Mouse (Mus musculus) ES-Bruce4 (cell line): Measurements from ENCODE around the gene Colgalt2. TPM values are rescaled to one million over a fixed set of nuclear protein-coding genes. Genes with fewer than 3 reads are reported as not detected.

Source experiments
- H3K27ac ChIP-seq: 2 replicates; pipeline ENCODE4 v1.5.1; 2012; ENCODE audit warnings: low read length, inconsistent platforms; ENCODE audit not compliant: insufficient read depth
- H3K27me3 ChIP-seq: 2 replicates; pipeline ENCODE4 v1.6.1; 2012; ENCODE audit warnings: mild to moderate bottlenecking, low read length, inconsistent platforms; ENCODE audit not compliant: control insufficient read depth, poor library complexity, insufficient read depth, severe bottlenecking
- H3K36me3 ChIP-seq: 2 replicates; pipeline ENCODE4 v1.6.1; 2012; ENCODE audit warnings: inconsistent platforms, mild to moderate bottlenecking, low read length, moderate library complexity; ENCODE audit not compliant: control insufficient read depth, poor library complexity, insufficient read depth, severe bottlenecking
- H3K4me1 ChIP-seq: one replicate; pipeline ENCODE4 v1.8.1; 2011; ENCODE audit warnings: low read length; ENCODE audit not compliant: control insufficient read depth, insufficient read depth
- H3K4me3 ChIP-seq: 2 replicates; pipeline ENCODE4 v1.5.1; 2011; ENCODE audit warnings: low read depth, mild to moderate bottlenecking, low read length
- H3K9ac ChIP-seq: 2 replicates; pipeline ENCODE4 v1.6.1; 2012; ENCODE audit warnings: low read depth, mild to moderate bottlenecking, inconsistent platforms; ENCODE audit not compliant: poor library complexity, severe bottlenecking
- H3K9me3 ChIP-seq: replicated peaks from 2 replicates; pipeline ENCODE4 v1.6.1; 2012; ENCODE audit warnings: mild to moderate bottlenecking, low read length, inconsistent platforms; ENCODE audit not compliant: control insufficient read depth, poor library complexity, insufficient read depth, severe bottlenecking
- CTCF ChIP-seq: IDR thresholded peaks from one replicate; pipeline ENCODE4 v1.8.1; 2011; ENCODE audit warnings: low read depth, low read length
- EP300 ChIP-seq: IDR thresholded peaks from 2 replicates; pipeline ENCODE4 v1.6.1; 2011; ENCODE audit warnings: low read depth, low read length; ENCODE audit not compliant: insufficient read depth
- POLR2A ChIP-seq: IDR thresholded peaks from one replicate; pipeline ENCODE4 v1.8.1; 2011; ENCODE audit warnings: low read length; ENCODE audit not compliant: insufficient read depth
- polyA plus RNA-seq: library from polyadenylated mRNA; stranded (reverse); fragments of >200 nt; gene quantifications from 2 replicates; pipeline ENCODE4 v1.2.4, GENCODE M21; 2011; ENCODE audit warnings: low read depth; ENCODE audit not compliant: missing spikeins, insufficient read depth, insufficient read length

Gene Colgalt2
- polyA plus RNA-seq, 1 experiment: not detected

- no peak overlapping the region for H3K27ac ChIP-seq
- TF ChIP-seq CTCF (no peak), EP300 (no peak), POLR2A (no peak)
- no peaks in the 10 kb centered on the region for H3K36me3 ChIP-seq
- H3K4me1 ChIP-seq: no peaks in the 10 kb centered on the region
- no peaks in the 10 kb centered on the region for H3K9me3 ChIP-seq
- H3K4me3 ChIP-seq: no peak overlapping the region
- H3K9ac ChIP-seq: no peak overlapping the region
- H3K27me3 ChIP-seq: no peaks in the 10 kb centered on the region
These were observed 128.6 kb downstream of the Colgalt2 start for GRCm38 (mm10) chr1:152528214-152528613.

- Histone ChIP-seq H3K4me1 (no peaks in the 10 kb centered on the region), H3K27ac (no peak overlapping the region), H3K9me3 (no peaks in the 10 kb centered on the region), H3K36me3 (no peaks in the 10 kb centered on the region), H3K9ac (no peak overlapping the region), H3K27me3 (no peaks in the 10 kb centered on the region), H3K4me3 (no peak overlapping the region)
- TF ChIP-seq EP300: no peak
- no peak for TF ChIP-seq CTCF
- TF ChIP-seq POLR2A: no peak
These were observed 129.1 kb downstream of the Colgalt2 start for GRCm38 (mm10) chr1:152528778-152529177.

GRCm38 (mm10) chr1:152531498-152531897, 131.9 kb downstream of the Colgalt2 start:
- H3K4me3 ChIP-seq: no peak overlapping the region
- H3K27ac ChIP-seq: no peak overlapping the region
- no peaks in the 10 kb centered on the region for H3K36me3 ChIP-seq
- H3K27me3 ChIP-seq: no peaks in the 10 kb centered on the region
- H3K9me3 ChIP-seq: no peaks in the 10 kb centered on the region
- no peak overlapping the region for H3K9ac ChIP-seq
- no peaks in the 10 kb centered on the region for H3K4me1 ChIP-seq
- TF ChIP-seq CTCF (no peak), EP300 (no peak), POLR2A (no peak)

GRCm38 (mm10) chr1:152534531-152534930, 134.9 kb downstream of the Colgalt2 start:
- no peak overlapping the region for H3K4me3 ChIP-seq
- H3K36me3 ChIP-seq: no peaks in the 10 kb centered on the region
- TF ChIP-seq POLR2A: no peak
- TF ChIP-seq EP300: no peak
- TF ChIP-seq CTCF: no peak
- no peaks in the 10 kb centered on the region for H3K27me3 ChIP-seq
- H3K9me3 ChIP-seq: no peaks in the 10 kb centered on the region
- H3K27ac ChIP-seq: no peak overlapping the region
- H3K4me1 ChIP-seq: no peaks in the 10 kb centered on the region
- H3K9ac ChIP-seq: no peak overlapping the region

GRCm38 (mm10) chr1:152536416-152537018, 136.9 kb downstream of the Colgalt2 start:
- H3K27ac ChIP-seq: no peak overlapping the region
- TF ChIP-seq POLR2A (no peak), EP300 (no peak), CTCF (no peak)
- H3K36me3 ChIP-seq: no peaks in the 10 kb centered on the region
- H3K27me3 ChIP-seq: no peaks in the 10 kb centered on the region
- H3K9ac ChIP-seq: no peak overlapping the region
- no peak overlapping the region for H3K4me3 ChIP-seq
- H3K9me3 ChIP-seq: no peaks in the 10 kb centered on the region
- H3K4me1 ChIP-seq: no peaks in the 10 kb centered on the region

GRCm38 (mm10) chr1:152537186-152537585, 137.6 kb downstream of the Colgalt2 start:
- no peak overlapping the region for H3K4me3 ChIP-seq
- no peaks in the 10 kb centered on the region for H3K27me3 ChIP-seq
- H3K9me3 ChIP-seq: no peaks in the 10 kb centered on the region
- H3K9ac ChIP-seq: no peak overlapping the region
- no peaks in the 10 kb centered on the region for H3K36me3 ChIP-seq
- H3K27ac ChIP-seq: no peak overlapping the region
- H3K4me1 ChIP-seq: no peaks in the 10 kb centered on the region
- no peak for TF ChIP-seq EP300
